Mouse (Mus musculus) heart, embryonic 16.5 days (tissue): ENCODE measurements around the gene Ubr2. TPM values are rescaled to one million over a fixed set of nuclear protein-coding genes. Genes with fewer than 3 reads are reported as not detected.

Experiments
- ATAC-seq: fragments of 200-750 bp; cut with Nextera tagmentation; replicated peaks from 2 replicates; pipeline ENCODE4 v1.8.0; 2017; ENCODE audit warnings: moderate number of reproducible peaks; ENCODE audit not compliant: insufficient read depth, low FRiP score; ENCODE audit errors: extremely low read depth
- H3K27ac ChIP-seq: fragments of 300-500 bp; sonication (generic); 2 replicates; pipeline ENCODE4 v1.5.1; 2014; ENCODE audit warnings: mild to moderate bottlenecking, low read length, control low read depth, moderate library complexity
- H3K27me3 ChIP-seq: fragments of 300-500 bp; sonication (generic); 2 replicates; pipeline ENCODE4 v1.6.1; 2014; ENCODE audit warnings: low read length, mixed read lengths; ENCODE audit not compliant: control insufficient read depth, insufficient read depth
- H3K36me3 ChIP-seq: fragments of 300-500 bp; sonication (generic); 2 replicates; pipeline ENCODE4 v1.6.1; 2014; ENCODE audit not compliant: control insufficient read depth, insufficient read depth
- H3K4me1 ChIP-seq: fragments of 300-500 bp; sonication (generic); 2 replicates; pipeline ENCODE4 v1.6.1; 2014; ENCODE audit warnings: low read length, mixed read lengths; ENCODE audit not compliant: control insufficient read depth, insufficient read depth
- H3K4me2 ChIP-seq: fragments of 300-500 bp; sonication (generic); 2 replicates; pipeline ENCODE4 v1.6.1; 2014; ENCODE audit warnings: low read depth, mild to moderate bottlenecking, control low read depth, low read length
- H3K4me3 ChIP-seq: fragments of 300-500 bp; sonication (generic); 2 replicates; pipeline ENCODE4 v1.5.1; 2014; ENCODE audit warnings: mild to moderate bottlenecking, control low read depth, low read length
- H3K9ac ChIP-seq: fragments of 300-500 bp; sonication (generic); 2 replicates; pipeline ENCODE4 v1.6.1; 2014; ENCODE audit warnings: low read length, control low read depth
- H3K9me3 ChIP-seq: fragments of 300-500 bp; sonication (generic); replicated peaks from 2 replicates; pipeline ENCODE4 v1.6.1; 2016; ENCODE audit warnings: low read length; ENCODE audit not compliant: control insufficient read depth
- WGBS: fragments of 180-500 bp; shearing (Covaris S2); extraction: QIAGEN DNeasy Blood & Tissue Kit; methylation state at CpG from one replicate; pipeline ENCODE4 v1.1.7; 2014; 5-methylcytosine and 5-hydroxymethylcytosine counted together
- polyA plus RNA-seq: library from polyadenylated mRNA; unstranded; fragments of >200 nt; fragmentation: Nextera tagmentation; extraction: Ambion mirVana; gene quantifications from 2 replicates; pipeline ENCODE4 v1.2.1, GENCODE M21; 2015

Gene Ubr2
- polyA plus RNA-seq, 1 experiment from 2014 or later: 17.1 TPM

GRCm38 (mm10) chr17:46888511-46889212 lies 121.7 kb downstream of the Ubr2 start:
- ATAC-seq: no peak
- H3K4me1 ChIP-seq: peaks cover 31% of the 10 kb centered on the region
- 34% methylated on average over 16 of the region's 16 CpGs for WGBS
- H3K27me3 ChIP-seq: no peaks in the 10 kb centered on the region
- peak overlapping the region; percentile 84 for H3K27ac ChIP-seq
- 0 out of 2 replicates have a peak, but pooled peaks cover 2% of the 10 kb centered on the region for H3K36me3 ChIP-seq
- H3K4me2 ChIP-seq: peak overlapping the region; percentile 76
- H3K9me3 ChIP-seq: no peaks in the 10 kb centered on the region
- H3K4me3 ChIP-seq: peak overlapping the region; percentile 63
- H3K9ac ChIP-seq: peak overlapping the region; percentile 73

- Histone ChIP-seq H3K9me3 (no peaks in the 10 kb centered on the region), H3K27me3 (peaks cover 3% of the 10 kb centered on the region; the same call in 1 of the 2 replicates), H3K4me3 (no peak overlapping the region), H3K27ac (0 out of 2 replicates have a peak overlapping the region, but pooled peaks have one; percentile 26), H3K36me3 (no peaks in the 10 kb centered on the region), H3K4me1 (peaks cover 12% of the 10 kb centered on the region), H3K9ac (peak overlapping the region; percentile 9; the same call in 1 of the 2 replicates), H3K4me2 (peak overlapping the region; percentile 16; the same call in 1 of the 2 replicates)
- ATAC-seq: no peak
- 22% methylated on average over 17 of the region's 17 CpGs for WGBS
Measured at GRCm38 (mm10) chr17:46885910-46886643, 124.3 kb downstream of the Ubr2 start.

GRCm38 (mm10) chr17:46885218-46885909 lies 125.0 kb downstream of the Ubr2 start:
- no peak for ATAC-seq
- H3K9me3 ChIP-seq: no peaks in the 10 kb centered on the region
- H3K27ac ChIP-seq: no peak overlapping the region
- peak overlapping the region; percentile 16; the same call in 1 of the 2 replicates for H3K4me2 ChIP-seq
- H3K36me3 ChIP-seq: no peaks in the 10 kb centered on the region
- no peak overlapping the region for H3K9ac ChIP-seq
- peaks cover 12% of the 10 kb centered on the region for H3K4me1 ChIP-seq
- H3K4me3 ChIP-seq: no peak overlapping the region
- WGBS: 53% methylated on average over 11 of the region's 11 CpGs
- H3K27me3 ChIP-seq: peaks cover 3% of the 10 kb centered on the region; the same call in 1 of the 2 replicates

- no peaks in the 10 kb centered on the region for H3K9me3 ChIP-seq
- H3K9ac ChIP-seq: no peak overlapping the region
- no peak overlapping the region for H3K27ac ChIP-seq
- H3K36me3 ChIP-seq: no peaks in the 10 kb centered on the region
- H3K4me1 ChIP-seq: peaks cover 15% of the 10 kb centered on the region
- H3K4me3 ChIP-seq: no peak overlapping the region
- peaks cover 3% of the 10 kb centered on the region; the same call in 1 of the 2 replicates for H3K27me3 ChIP-seq
- 93% methylated on average over 6 of the region's 6 CpGs for WGBS
- no peak for ATAC-seq
- H3K4me2 ChIP-seq: no peak overlapping the region
Measured at GRCm38 (mm10) chr17:46884766-46885165, 125.6 kb downstream of the Ubr2 start.

GRCm38 (mm10) chr17:46883107-46883506 lies 127.2 kb downstream of the Ubr2 start:
- no peak overlapping the region for H3K4me2 ChIP-seq
- H3K4me3 ChIP-seq: no peak overlapping the region
- no peak overlapping the region for H3K27ac ChIP-seq
- peaks cover 20% of the 10 kb centered on the region for H3K4me1 ChIP-seq
- no peaks in the 10 kb centered on the region for H3K36me3 ChIP-seq
- no peak for ATAC-seq
- no peaks in the 10 kb centered on the region for H3K9me3 ChIP-seq
- H3K27me3 ChIP-seq: peaks cover 3% of the 10 kb centered on the region; the same call in 1 of the 2 replicates
- WGBS: 80% methylated on average over 9 of the region's 9 CpGs
- H3K9ac ChIP-seq: no peak overlapping the region

GRCm38 (mm10) chr17:46881728-46882127 lies 128.6 kb downstream of the Ubr2 start:
- Histone ChIP-seq H3K27me3 (peaks cover 3% of the 10 kb centered on the region; the same call in 1 of the 2 replicates), H3K9ac (no peak overlapping the region), H3K4me3 (no peak overlapping the region), H3K36me3 (no peaks in the 10 kb centered on the region), H3K4me1 (peaks cover 20% of the 10 kb centered on the region), H3K9me3 (no peaks in the 10 kb centered on the region), H3K27ac (no peak overlapping the region), H3K4me2 (no peak overlapping the region)
- WGBS: 87% methylated on average over 6 of the region's 6 CpGs
- ATAC-seq: no peak

- 61% methylated on average over 2 of the region's 2 CpGs for WGBS
- H3K9me3 ChIP-seq: no peaks in the 10 kb centered on the region
- peaks cover 10% of the 10 kb centered on the region for H3K4me1 ChIP-seq
- no peaks in the 10 kb centered on the region for H3K36me3 ChIP-seq
- no peak overlapping the region for H3K4me3 ChIP-seq
- 0 out of 2 replicates have a peak overlapping the region, but pooled peaks have one; percentile 10 for H3K9ac ChIP-seq
- no peak overlapping the region for H3K4me2 ChIP-seq
- H3K27ac ChIP-seq: peak overlapping the region; percentile 52; the same call in 1 of the 2 replicates
- H3K27me3 ChIP-seq: peaks cover 3% of the 10 kb centered on the region; the same call in 1 of the 2 replicates
- ATAC-seq: no peak
Measured at GRCm38 (mm10) chr17:46880322-46880721, 130.0 kb downstream of the Ubr2 start.

GRCm38 (mm10) chr17:46879841-46880311 lies 130.5 kb downstream of the Ubr2 start:
- peaks cover 7% of the 10 kb centered on the region for H3K4me1 ChIP-seq
- ATAC-seq: peak; percentile 72
- no peak overlapping the region for H3K4me2 ChIP-seq
- 0 out of 2 replicates have a peak overlapping the region, but pooled peaks have one; percentile 10 for H3K9ac ChIP-seq
- peaks cover 3% of the 10 kb centered on the region; the same call in 1 of the 2 replicates for H3K27me3 ChIP-seq
- H3K9me3 ChIP-seq: no peaks in the 10 kb centered on the region
- H3K27ac ChIP-seq: peak overlapping the region; percentile 52; the same call in 1 of the 2 replicates
- no peaks in the 10 kb centered on the region for H3K36me3 ChIP-seq
- WGBS: 29% methylated on average over 14 of the region's 14 CpGs
- no peak overlapping the region for H3K4me3 ChIP-seq
